Mouse (Mus musculus) G1E (cell line): ENCODE results near the gene Sms. TPM values are rescaled to one million over a fixed set of nuclear protein-coding genes. Genes with fewer than 3 reads are reported as not detected.
A peak's percentile ranks its signal among the peaks of the same experiment; 100 is the strongest.

Experiments used
- ATAC-seq: 2 replicates; pipeline ENCODE4 v1.8.0; 2016; ENCODE audit warnings: mild to moderate bottlenecking; ENCODE audit not compliant: insufficient number of reproducible peaks, poor library complexity, low FRiP score, severe bottlenecking; ENCODE audit errors: extremely low read depth
- DNase-seq: peaks from one replicate; pipeline ENCODE4 v3.0.0; 2012; ENCODE audit warnings: low spot score
- H3K27me3 ChIP-seq: 2 replicates; pipeline ENCODE4 v1.6.1; 2012; ENCODE audit warnings: mild to moderate bottlenecking, low read length, inconsistent platforms; ENCODE audit not compliant: insufficient read depth
- H3K36me3 ChIP-seq: replicated peaks from 2 replicates; pipeline ENCODE3; 2012; ENCODE audit warnings: mild to moderate bottlenecking, inconsistent platforms
- H3K4me1 ChIP-seq: 2 replicates; pipeline ENCODE4 v1.6.1; 2012; ENCODE audit warnings: low read depth, low read length, inconsistent platforms, mixed read lengths; ENCODE audit not compliant: insufficient read depth
- H3K4me3 ChIP-seq: 2 replicates; pipeline ENCODE4 v1.5.1; 2012; ENCODE audit warnings: low read depth, mild to moderate bottlenecking, inconsistent platforms, low read length, moderate library complexity, mixed read lengths
- H3K9me3 ChIP-seq: replicated peaks from 2 replicates; pipeline ENCODE4 v1.6.1; 2012; ENCODE audit warnings: inconsistent platforms
- CTCF ChIP-seq: IDR thresholded peaks from 2 replicates; pipeline ENCODE4 v1.5.1; 2012; ENCODE audit warnings: low read depth, low read length, inconsistent platforms, mixed read lengths
- GATA1 ChIP-seq: IDR thresholded peaks from 2 replicates; pipeline ENCODE4 v1.6.1; 2012; ENCODE audit warnings: borderline replicate concordance, low read length, inconsistent platforms, mixed read lengths
- GATA2 ChIP-seq: IDR thresholded peaks from 2 replicates; pipeline ENCODE4 v1.6.1; 2012; ENCODE audit warnings: low read depth, low read length, inconsistent platforms, borderline replicate concordance
- POLR2AphosphoS5 ChIP-seq: IDR thresholded peaks from 2 replicates; pipeline ENCODE4 v1.6.1; 2012; ENCODE audit warnings: low read depth, low read length, inconsistent platforms; ENCODE audit not compliant: insufficient replicate concordance
- TAL1 ChIP-seq: conservative IDR thresholded peaks from 2 replicates; pipeline ENCODE4 v1.6.1; 2012; ENCODE audit warnings: low read depth, low read length, inconsistent platforms, mixed read lengths
- polyA plus RNA-seq: library from polyadenylated mRNA; stranded (reverse); fragments of >175 nt; gene quantifications from 2 replicates; pipeline ENCODE4 v1.2.3, GENCODE M21; 2012
- total RNA-seq, 2 experiments: library from RNA; stranded (forward) in 1 of 2; stranded (reverse) in 1 of 2; fragments of 200-1000 nt in 1 of 2; fragments of >200 nt in 1 of 2; fragmentation: Nextera tagmentation in 1 of 2; gene quantifications; 2 replicates each; pipeline ENCODE4 v1.2.3; 2014 to 2017

Sms gene
- total and polyA plus RNA-seq, 3 experiments, result 35.5 to 80.6 (median 76.3) TPM

DNA sequence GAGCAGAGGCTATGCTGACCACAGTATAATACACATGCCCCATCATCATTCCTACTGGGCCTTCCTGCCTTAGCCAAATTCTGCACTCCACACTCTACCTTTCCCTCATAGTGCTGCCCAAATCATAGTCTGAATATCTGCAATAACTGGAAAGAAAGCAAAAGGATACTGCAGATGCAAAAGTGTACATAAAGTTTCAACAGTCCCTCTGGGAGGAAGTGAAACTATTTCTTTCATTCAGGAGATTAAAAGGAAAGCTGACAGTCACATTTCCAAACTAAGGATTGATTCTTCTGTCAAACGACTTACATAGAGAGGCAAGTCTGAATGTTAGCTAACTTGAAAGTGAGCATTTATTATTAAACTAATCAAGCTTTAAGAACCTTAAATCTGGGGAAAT, 26.1 kb downstream of the Sms start:
- Histone ChIP-seq H3K4me3 (no peak overlapping the region), H3K36me3 (peaks cover 61% of the 10 kb centered on the region), H3K4me1 (no peaks in the 10 kb centered on the region), H3K9me3 (no peaks in the 10 kb centered on the region), H3K27me3 (no peaks in the 10 kb centered on the region)
- no peak for ATAC-seq
- TF ChIP-seq GATA2 (no peak), GATA1 (no peak), CTCF (no peak), TAL1 (no peak), POLR2AphosphoS5 (no peak)
- DNase-seq, result no peak

DNA sequence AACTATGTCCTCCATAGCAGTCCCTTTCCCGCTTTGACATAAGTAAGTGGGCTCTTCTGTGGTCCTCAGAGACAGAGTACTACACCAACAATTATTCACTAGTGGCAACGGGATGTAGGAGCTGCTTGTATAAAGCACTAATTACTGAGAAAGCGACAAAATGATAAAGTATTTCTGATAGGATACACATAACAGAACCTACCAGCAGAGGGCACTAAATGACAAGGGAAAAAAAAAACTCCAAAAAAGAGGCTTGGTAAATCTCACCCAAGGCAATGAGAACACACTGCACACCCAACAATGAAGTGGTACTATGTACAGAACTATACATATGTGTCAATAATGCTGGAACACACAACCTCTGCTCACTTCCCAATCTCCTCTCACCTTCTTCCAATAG, 29.4 kb downstream of the Sms start:
- TF ChIP-seq GATA2 (no peak), TAL1 (no peak), CTCF (no peak), GATA1 (no peak), POLR2AphosphoS5 (no peak)
- H3K27me3 ChIP-seq, result no peaks in the 10 kb centered on the region
- no peaks in the 10 kb centered on the region for H3K9me3 ChIP-seq
- no peak overlapping the region for H3K4me3 ChIP-seq
- no peak for DNase-seq
- peaks cover 56% of the 10 kb centered on the region for H3K36me3 ChIP-seq
- ATAC-seq, result no peak
- no peaks in the 10 kb centered on the region for H3K4me1 ChIP-seq

DNA sequence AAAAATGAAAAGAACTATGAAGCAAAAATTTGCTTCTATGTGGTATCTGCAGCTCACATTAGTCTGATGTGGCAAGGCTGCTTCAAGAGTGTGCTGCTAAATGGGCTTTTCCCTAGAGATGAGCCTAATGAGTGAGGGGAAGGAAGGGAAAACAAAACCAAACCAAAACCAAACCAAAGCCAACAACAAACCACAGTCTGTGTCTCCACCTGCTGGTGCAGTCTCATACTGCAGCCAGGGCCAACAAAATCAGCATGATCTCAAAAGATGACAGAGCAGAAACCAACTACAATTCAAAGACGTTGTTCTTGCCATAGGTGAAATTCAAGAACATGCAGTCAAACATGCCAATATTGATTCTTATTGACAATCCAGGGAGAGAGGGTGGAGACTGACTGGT, 37.7 kb downstream of the Sms start:
- Histone ChIP-seq H3K27me3 (no peaks in the 10 kb centered on the region), H3K36me3 (peaks cover 44% of the 10 kb centered on the region), H3K4me3 (no peak overlapping the region), H3K4me1 (no peaks in the 10 kb centered on the region), H3K9me3 (no peaks in the 10 kb centered on the region)
- TF ChIP-seq CTCF, result peak; percentile 56
- no peak for TF ChIP-seq GATA1
- no peak for DNase-seq
- ATAC-seq, result peak; percentile 40; the same call in 1 of the 2 replicates

DNA sequence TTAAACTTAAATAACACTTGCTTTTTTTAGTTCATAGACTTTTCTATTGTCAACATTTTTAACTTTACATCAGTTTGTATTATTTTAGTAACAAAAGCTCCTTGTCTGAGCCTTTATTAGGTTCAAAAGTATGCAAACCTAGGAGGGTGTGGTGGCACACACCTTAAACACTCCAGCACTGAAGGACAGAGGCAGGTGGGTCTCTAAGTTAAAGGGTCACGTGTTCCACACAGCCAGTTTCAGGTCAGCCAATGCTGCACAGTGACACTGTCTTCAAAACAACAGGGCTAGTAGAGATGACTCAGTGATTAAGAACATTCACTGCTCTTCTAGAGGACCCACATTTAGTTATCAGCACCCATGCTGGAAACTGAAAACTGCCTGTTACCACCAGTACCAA, 43.1 kb downstream of the Sms start:
- DNase-seq (no peak), ATAC-seq (no peak)
- no peak for TF ChIP-seq CTCF
- no peak for TF ChIP-seq GATA1
- no peak for TF ChIP-seq POLR2AphosphoS5
- no peak for TF ChIP-seq TAL1
- no peak for TF ChIP-seq GATA2
- Histone ChIP-seq H3K36me3 (peaks cover 52% of the 10 kb centered on the region), H3K27me3 (no peaks in the 10 kb centered on the region), H3K9me3 (no peaks in the 10 kb centered on the region), H3K4me3 (no peak overlapping the region), H3K4me1 (no peaks in the 10 kb centered on the region)

DNA sequence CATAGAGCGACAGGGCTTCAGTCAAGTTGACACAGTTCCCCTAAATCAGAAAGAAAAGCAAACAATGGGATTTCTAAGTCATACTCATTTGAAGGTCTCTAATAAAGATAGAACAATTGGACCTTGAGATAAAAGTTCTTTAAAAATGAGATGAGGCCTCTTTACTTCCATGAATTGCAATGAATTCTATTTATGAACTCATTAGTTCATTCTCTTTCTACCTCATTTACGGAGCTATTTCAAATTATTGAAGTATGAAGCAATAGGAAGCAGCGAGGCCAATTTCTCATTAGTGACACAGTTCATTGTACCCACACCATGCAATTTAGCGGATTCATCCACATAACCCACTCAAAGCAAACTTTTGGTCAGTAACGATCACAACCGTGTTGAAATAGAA, 44.7 kb downstream of the Sms start:
- Histone ChIP-seq H3K9me3 (no peaks in the 10 kb centered on the region), H3K4me3 (no peak overlapping the region), H3K36me3 (peaks cover 58% of the 10 kb centered on the region), H3K27me3 (no peaks in the 10 kb centered on the region), H3K4me1 (no peaks in the 10 kb centered on the region)
- no peak for DNase-seq
- no peak for TF ChIP-seq TAL1
- no peak for TF ChIP-seq CTCF
- TF ChIP-seq POLR2AphosphoS5, result no peak
- no peak for TF ChIP-seq GATA2
- TF ChIP-seq GATA1, result no peak
- no peak for ATAC-seq

DNA sequence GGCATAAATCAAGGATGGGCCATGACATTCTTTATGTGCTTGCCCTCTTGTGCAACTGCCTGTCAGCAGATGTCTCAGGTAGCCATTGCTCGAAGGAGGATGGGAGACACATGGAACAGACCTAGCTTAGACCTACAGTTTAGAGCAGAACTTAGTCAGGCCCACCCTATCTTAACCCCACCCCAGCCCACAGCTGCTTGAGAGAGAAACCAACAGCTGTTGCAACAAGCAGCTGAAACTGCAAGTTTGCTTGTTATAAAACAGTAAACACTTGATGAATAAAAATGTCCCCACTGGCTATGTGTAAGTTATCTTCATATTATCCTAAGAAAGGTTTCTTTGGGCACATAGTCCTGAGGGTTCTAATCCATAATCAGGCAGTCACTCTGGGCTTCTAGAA, 57.3 kb downstream of the Sms start:
- Histone ChIP-seq H3K27me3 (no peaks in the 10 kb centered on the region), H3K4me3 (no peak overlapping the region), H3K4me1 (no peaks in the 10 kb centered on the region), H3K9me3 (no peaks in the 10 kb centered on the region), H3K36me3 (peaks cover 26% of the 10 kb centered on the region)
- TF ChIP-seq CTCF, result no peak
- TF ChIP-seq POLR2AphosphoS5, result no peak
- no peak for TF ChIP-seq GATA1
- no peak for TF ChIP-seq TAL1
- no peak for TF ChIP-seq GATA2
- ATAC-seq (no peak), DNase-seq (no peak)

DNA sequence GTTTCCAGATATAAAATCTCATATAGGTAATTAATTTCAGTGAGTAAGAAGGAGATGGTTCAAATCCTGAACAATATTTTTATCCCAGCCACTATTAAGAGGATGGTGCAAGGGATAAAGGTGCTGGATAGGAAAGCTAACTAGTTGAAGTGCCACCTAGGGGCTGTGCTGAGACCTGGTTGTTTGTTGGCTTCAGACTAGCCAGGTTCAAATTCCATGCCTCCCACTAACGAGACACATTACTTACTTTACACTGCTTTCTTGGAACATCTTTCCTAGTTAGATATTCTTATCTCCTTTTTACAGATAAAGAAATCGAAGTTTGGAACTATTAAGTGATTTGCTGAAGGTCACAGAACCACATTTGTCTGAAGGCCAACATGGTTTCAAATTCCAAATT, 72.6 kb downstream of the Sms start:
- Histone ChIP-seq H3K9me3 (no peaks in the 10 kb centered on the region), H3K27me3 (no peaks in the 10 kb centered on the region), H3K4me1 (no peaks in the 10 kb centered on the region), H3K36me3 (no peaks in the 10 kb centered on the region), H3K4me3 (no peak overlapping the region)
- no peak for DNase-seq
- TF ChIP-seq POLR2AphosphoS5 (no peak), GATA1 (no peak), TAL1 (no peak), CTCF (no peak), GATA2 (no peak)
- ATAC-seq, result no peak
